Mouse (Mus musculus) ES-Bruce4 (cell line): ENCODE data around the gene Cfap54.

Experiments
- EP300 ChIP-seq: IDR thresholded peaks from 2 replicates; pipeline ENCODE4 v1.6.1; 2011; ENCODE audit warnings: low read depth, low read length; ENCODE audit not compliant: insufficient read depth
- POLR2A ChIP-seq: IDR thresholded peaks from one replicate; pipeline ENCODE4 v1.8.1; 2011; ENCODE audit warnings: low read length; ENCODE audit not compliant: insufficient read depth

DNA sequence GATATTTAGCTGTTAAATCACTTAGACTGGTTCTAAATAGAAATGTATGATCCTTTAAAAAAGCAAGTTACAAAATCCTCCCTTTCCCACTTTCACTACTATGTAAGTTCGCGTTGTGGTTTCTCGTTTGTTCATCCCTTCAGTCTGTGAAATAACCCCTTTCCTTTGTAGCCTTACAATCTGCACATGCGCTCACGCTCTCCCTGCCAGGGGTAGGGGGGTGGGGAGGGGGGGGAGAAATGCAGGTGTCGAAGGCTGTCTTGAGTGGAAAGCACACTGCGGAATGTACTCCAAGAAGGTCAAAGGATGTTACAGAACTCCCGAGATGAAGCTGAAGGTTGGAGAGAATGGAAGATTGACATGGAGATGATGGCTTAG, 2.5 kb upstream of the Cfap54 start:
- TF ChIP-seq POLR2A (no peak), EP300 (no peak)
